Comparison of ENCODE assay signal across 8 mouse cellular contexts in the genomic region with DNA sequence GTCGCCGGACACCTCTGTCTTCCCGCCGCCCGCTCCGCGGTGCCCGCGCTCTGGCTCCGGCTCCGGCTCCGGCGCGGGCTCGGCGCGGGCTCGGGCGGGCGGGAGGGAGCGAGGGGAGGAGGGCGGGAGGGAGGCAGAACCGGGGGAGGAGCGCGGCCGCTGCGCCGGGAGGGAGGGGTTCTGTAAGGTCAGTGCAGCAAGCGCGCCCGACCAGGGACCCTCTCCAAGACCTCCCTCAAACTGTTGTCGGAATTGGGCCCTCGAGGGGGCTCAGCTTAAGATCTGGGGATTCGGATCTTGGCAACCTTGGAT. TPM values are rescaled to one million over a fixed set of nuclear protein-coding genes. Genes with fewer than 3 reads are reported as not detected.
DNase-seq lines count a peak whose midpoint lies in the region; ATAC-seq and TF ChIP-seq lines count a peak whose summit lies in the region.

A gene (minus strand): TSS at position 64 of the 312 bp plus-strand sequence.

- H3K9me3 ChIP-seq in CH12.LX (replicated peaks; ENCODE audit: low read length) = no peaks in the 10 kb centered on the region
- H3K9me3 ChIP-seq in embryonic facial prominence, embryonic 11.5 days (replicated peaks; ENCODE audit: control insufficient read depth, low read length) = no peaks in the 10 kb centered on the region
- H3K9me3 ChIP-seq in limb, embryonic 13.5 days = no peaks in the 10 kb centered on the region
- no peaks in the 10 kb centered on the region for H3K9me3 ChIP-seq in stomach, postnatal 0 days (ENCODE audit: control insufficient read depth, low read length)

- peak; percentile 51 for DNase-seq in embryo, embryonic 10 days (ENCODE audit: low spot score)
- no peak for DNase-seq in embryo, embryonic 9.5 days (ENCODE audit: extremely low spot score)
- DNase-seq in CH12.LX (ENCODE audit: extremely low read depth) = no peak
- no peak for DNase-seq in embryonic facial prominence, embryonic 11.5 days (ENCODE audit: low spot score)
- peak; percentile 44 for DNase-seq in stomach, postnatal 0 days (ENCODE audit: low spot score)
- no peak for DNase-seq in lung, adult 18-20 months

- ATAC-seq in embryonic facial prominence, embryonic 11.5 days (replicated peaks; ENCODE audit: insufficient number of reproducible peaks, low FRiP score, low TSS enrichment, low read depth) = no peak
- peak; percentile 38; the same call in 1 of the 2 replicates for ATAC-seq in limb, embryonic 13.5 days (ENCODE audit: low FRiP score, low read depth)
- ATAC-seq in stomach, postnatal 0 days (ENCODE audit: low FRiP score, low TSS enrichment) = no peak
- no peak for ATAC-seq in erythroblast, adult 5-6 weeks (replicated peaks; ENCODE audit: low FRiP score, poor library complexity, severe bottlenecking)

- TF ChIP-seq CTCF in CH12.LX (conservative IDR thresholded peaks at IDR 0.05 in 1 of 2, IDR thresholded peaks at IDR 0.05 in 1 of 2; ENCODE audit: low read depth in 2 of 2, low read length in 2 of 2) = no peak
- no peak for TF ChIP-seq CTCF in stomach, postnatal 0 days (IDR thresholded peaks at IDR 0.05; ENCODE audit: low read depth)

- TF ChIP-seq POLR2A in CH12.LX (IDR thresholded peaks at IDR 0.05; ENCODE audit: low read depth, low read length) = peak; percentile 46; the same call in 1 of the 2 replicates

- peak within 1 kb of the TSS; percentile 82 for H3K9ac ChIP-seq in CH12.LX (ENCODE audit: insufficient read depth, low read depth)
- peak within 1 kb of the TSS; percentile 37; the same call in 1 of the 2 replicates for H3K9ac ChIP-seq in embryonic facial prominence, embryonic 11.5 days (replicated peaks; ENCODE audit: low read length)
- peak within 1 kb of the TSS; percentile 64 for H3K9ac ChIP-seq in limb, embryonic 13.5 days
- H3K9ac ChIP-seq in stomach, postnatal 0 days (ENCODE audit: low read length) = 0 out of 2 replicates have a peak within 1 kb of the TSS, but pooled peaks have one; percentile 18

- in situ Hi-C loops in CH12.LX (cut with MboI; ENCODE audit: low pct_ligation_motif_present, low pct_unique_long_range_greater_than_20kb, low sequenced_read_pairs) = loop anchor here (10.0 kb wide), 1 partner anchor 68 kb away; a partner anchor contains a TSS

- H3K79me2 ChIP-seq in CH12.LX (replicated peaks; ENCODE audit: control insufficient read depth, extremely low read depth, insufficient read depth, poor library complexity, severe bottlenecking) = peaks cover 69% of the 10 kb centered on the region

- H3K4me1 ChIP-seq in CH12.LX (ENCODE audit: control insufficient read depth in 1 of 2, insufficient read depth in 2 of 2) = peaks cover 16 to 50% of the 10 kb centered on the region in 2 experiments
- peaks cover 3% of the 10 kb centered on the region for H3K4me1 ChIP-seq in embryonic facial prominence, embryonic 11.5 days (ENCODE audit: control insufficient read depth, insufficient read depth, low read length)
- peaks cover 43% of the 10 kb centered on the region for H3K4me1 ChIP-seq in limb, embryonic 13.5 days
- H3K4me1 ChIP-seq in stomach, postnatal 0 days (replicated peaks; ENCODE audit: control insufficient read depth, insufficient read depth) = no peaks in the 10 kb centered on the region

- WGBS in embryonic facial prominence, embryonic 11.5 days = 0% methylated on average over 26 of the region's 34 CpGs
- WGBS in limb, embryonic 13.5 days = under 1% methylated on average over 22 of the region's 34 CpGs
- 0% methylated on average over 24 of the region's 34 CpGs for WGBS in stomach, postnatal 0 days

- no peaks in the 10 kb centered on the region for H3K27me3 ChIP-seq in CH12.LX (replicated peaks)
- peaks cover 74% of the 10 kb centered on the region for H3K27me3 ChIP-seq in embryonic facial prominence, embryonic 11.5 days (ENCODE audit: control insufficient read depth, insufficient read depth, low read length)
- H3K27me3 ChIP-seq in limb, embryonic 13.5 days = peaks cover 96% of the 10 kb centered on the region
- peaks cover 10% of the 10 kb centered on the region; the same call in 1 of the 2 replicates for H3K27me3 ChIP-seq in stomach, postnatal 0 days (ENCODE audit: control insufficient read depth, insufficient read depth, low read length)

- no peak for TF ChIP-seq RAD21 in CH12.LX (IDR thresholded peaks at IDR 0.05; ENCODE audit: low read depth, low read length)

- H3K4me2 ChIP-seq in CH12.LX (ENCODE audit: insufficient read depth, low read depth, poor library complexity, severe bottlenecking) = peak within 1 kb of the TSS; percentile 88
- H3K4me2 ChIP-seq in embryonic facial prominence, embryonic 11.5 days (ENCODE audit: low read depth, low read length) = peak within 1 kb of the TSS; percentile 82
- H3K4me2 ChIP-seq in limb, embryonic 13.5 days (replicated peaks) = peak within 1 kb of the TSS; percentile 81
- peak within 1 kb of the TSS; percentile 72 for H3K4me2 ChIP-seq in stomach, postnatal 0 days (replicated peaks; ENCODE audit: low read depth)

- TF ChIP-seq EP300 in CH12.LX (IDR thresholded peaks at IDR 0.05; ENCODE audit: low read length) = no peak
- no peak for TF ChIP-seq EP300 in stomach, postnatal 0 days (optimal IDR thresholded peaks at IDR 0.05)

- peak within 1 kb of the TSS; percentile 74 to 98 (median 93) for H3K4me3 ChIP-seq in CH12.LX (replicated peaks in 1 of 3; ENCODE audit: low read depth in 2 of 3, low read length in 2 of 3, poor library complexity in 1 of 3)
- H3K4me3 ChIP-seq in embryonic facial prominence, embryonic 11.5 days (ENCODE audit: low read depth, low read length) = peak within 1 kb of the TSS; percentile 37
- H3K4me3 ChIP-seq in limb, embryonic 13.5 days = peak within 1 kb of the TSS; percentile 53
- peak within 1 kb of the TSS; percentile 45 for H3K4me3 ChIP-seq in stomach, postnatal 0 days (ENCODE audit: low read depth, low read length)

- H3K36me3 ChIP-seq in CH12.LX (replicated peaks in 1 of 2; ENCODE audit: control insufficient read depth in 1 of 2, insufficient read depth in 1 of 2, low read length in 1 of 2) = peaks cover 8 to 33% of the 10 kb centered on the region in 2 experiments
- H3K36me3 ChIP-seq in embryonic facial prominence, embryonic 11.5 days (replicated peaks; ENCODE audit: control insufficient read depth, insufficient read depth, low read depth, low read length) = no peaks in the 10 kb centered on the region
- no peaks in the 10 kb centered on the region for H3K36me3 ChIP-seq in limb, embryonic 13.5 days
- H3K36me3 ChIP-seq in stomach, postnatal 0 days (ENCODE audit: control insufficient read depth, insufficient read depth, low read length) = no peaks in the 10 kb centered on the region

- dilution Hi-C loops in CH12.LX (cut with MboI; ENCODE audit: extremely low pct_ligation_motif_present, extremely low pct_unique_long_range_greater_than_20kb, low sequenced_read_pairs) = no loop called here

- peak within 1 kb of the TSS; percentile 77 for H3K27ac ChIP-seq in CH12.LX (ENCODE audit: insufficient read depth, low read depth)
- H3K27ac ChIP-seq in embryonic facial prominence, embryonic 11.5 days (replicated peaks; ENCODE audit: low read depth, low read length) = no peak within 1 kb of the TSS
- no peak within 1 kb of the TSS for H3K27ac ChIP-seq in limb, embryonic 13.5 days
- no peak within 1 kb of the TSS for H3K27ac ChIP-seq in stomach, postnatal 0 days (replicated peaks)

TF ChIP-seq in CH12.LX, 34 proteins besides CTCF, POLR2A, EP300 and RAD21:
- 0 out of 2 replicates have a peak, but pooled peaks have one; percentile 51 for TF ChIP-seq TCF12 (IDR thresholded peaks at IDR 0.05; ENCODE audit: low read depth, low read length)
- no peak for TF ChIP-seq BHLHE40 (IDR thresholded peaks at IDR 0.05; ENCODE audit: low read depth, low read length)
- TF ChIP-seq ZC3H11A (IDR thresholded peaks at IDR 0.05; ENCODE audit: low read depth, low read length) = no peak
TF ChIP-seq in CH12.LX: peak in this region for 1.

RNA-seq across cellular contexts. Expression of the gene that starts here (rescaled TPM):
- 152 and 159 TPM in 2 replicates for total RNA-seq in CH12.LX (2012; rRNA removed)
- 94.6 and 103 TPM in 2 replicates for total RNA-seq in CH12.LX (2014; rRNA removed)
- 64.2 and 83.4 TPM in 2 replicates for polyA plus RNA-seq in CH12.LX (2012; ENCODE audit: insufficient read length, low read depth)
- 0.18 and 0.26 TPM in 2 replicates for polyA plus RNA-seq in embryonic facial prominence, embryonic 11.5 days (2014; fragmentation: Nextera tagmentation; extraction: Ambion mirVana)
- polyA plus RNA-seq in limb, embryonic 13.5 days (2015; fragmentation: Nextera tagmentation; extraction: Ambion mirVana) = 0.15 and 0.34 TPM in 2 replicates
- polyA plus RNA-seq in stomach, postnatal 0 days (2015; fragmentation: Nextera tagmentation; extraction: Ambion mirVana) = 0.06 and 0.23 TPM in 2 replicates
- total RNA-seq in erythroblast, adult 5-6 weeks (2015; ENCODE audit: low replicate concordance) = not detected in 2 replicates
- total RNA-seq in erythroblast, adult 5-6 weeks (2017; ENCODE audit: low replicate concordance) = not detected in 2 replicates

Comparison
In these comparisons a context has a peak if more than half of its experiments do, and no peak if none do; other contexts are left out.
1. RNA of the gene that starts here (total RNA-seq): 94.6 to 159 TPM in CH12.LX; not detected in erythroblast, adult 5-6 weeks; every median in the first group is over 10 times any median in the second.
2. RNA of the gene that starts here (polyA plus RNA-seq): 64.2 to 83.4 TPM in CH12.LX; 0.15 to 0.34 TPM in limb, embryonic 13.5 days, 0.18 to 0.26 TPM in embryonic facial prominence, embryonic 11.5 days and 0.06 to 0.23 TPM in stomach, postnatal 0 days; every median in the first group is over 10 times any median in the second.
3. Peak in ATAC-seq, H3K4me3 ChIP-seq, H3K9ac ChIP-seq and H3K4me2 ChIP-seq in limb, embryonic 13.5 days; RNA of the gene not detected or under 1 TPM.
4. Peak in DNase-seq, H3K4me3 ChIP-seq, H3K9ac ChIP-seq and H3K4me2 ChIP-seq in stomach, postnatal 0 days; RNA of the gene not detected or under 1 TPM.
5. H3K4me3 ChIP-seq: peak in every context shown above with its lines; median percentile 93 in CH12.LX; 53 in limb, embryonic 13.5 days; 45 in stomach, postnatal 0 days; 37 in embryonic facial prominence, embryonic 11.5 days.
6. H3K9ac ChIP-seq: peak in every context shown above with its lines; median percentile 82 in CH12.LX; 64 in limb, embryonic 13.5 days; 37 in embryonic facial prominence, embryonic 11.5 days; 18 in stomach, postnatal 0 days.
7. Peak in every context shown above with its lines, with median percentiles within 50 percentile points of each other: H3K4me2 ChIP-seq.